Mouse (Mus musculus) olfactory bulb, adult 2 months (tissue): ENCODE data around the gene Gda. TPM values are rescaled to one million over a fixed set of nuclear protein-coding genes. Genes with fewer than 3 reads are reported as not detected.

Source experiments
- H3K27ac ChIP-seq: fragments of 200-500 bp; 2 replicates; pipeline ENCODE4 v1.5.1; 2012; ENCODE audit warnings: low read depth, low read length; ENCODE audit not compliant: insufficient read depth
- H3K4me1 ChIP-seq: fragments of 200-500 bp; 2 replicates; pipeline ENCODE4 v1.6.1; 2012; ENCODE audit warnings: low read length; ENCODE audit not compliant: control insufficient read depth, insufficient read depth
- H3K4me3 ChIP-seq: fragments of 200-500 bp; 2 replicates; pipeline ENCODE4 v1.5.1; 2012; ENCODE audit warnings: mild to moderate bottlenecking, low read depth, low read length, moderate library complexity; ENCODE audit not compliant: insufficient read depth
- CTCF ChIP-seq: fragments of 200-500 bp; IDR thresholded peaks from 2 replicates; pipeline ENCODE4 v1.5.1; 2012; ENCODE audit warnings: low read depth, mild to moderate bottlenecking, low read length, moderate library complexity; ENCODE audit not compliant: insufficient read depth
- POLR2A ChIP-seq: fragments of 200-500 bp; IDR thresholded peaks from 2 replicates; pipeline ENCODE4 v1.6.1; 2012; ENCODE audit warnings: mild to moderate bottlenecking, low read depth, low read length, moderate library complexity; ENCODE audit not compliant: insufficient read depth
- WGBS: fragments of 180-500 bp; shearing (Covaris S2); methylation state at CpG from one replicate; pipeline ENCODE4 v1.1.7; 2018; 5-methylcytosine and 5-hydroxymethylcytosine counted together
- polyA plus RNA-seq: library from polyadenylated mRNA; stranded (reverse); fragments of >200 nt; gene quantifications from 2 replicates; pipeline ENCODE4 v1.2.4, GENCODE M21; 2012; ENCODE audit warnings: low replicate concordance; ENCODE audit not compliant: missing spikeins, insufficient read depth, insufficient read length

Gda gene
- polyA plus RNA-seq, 1 experiment = 178 TPM

DNA sequence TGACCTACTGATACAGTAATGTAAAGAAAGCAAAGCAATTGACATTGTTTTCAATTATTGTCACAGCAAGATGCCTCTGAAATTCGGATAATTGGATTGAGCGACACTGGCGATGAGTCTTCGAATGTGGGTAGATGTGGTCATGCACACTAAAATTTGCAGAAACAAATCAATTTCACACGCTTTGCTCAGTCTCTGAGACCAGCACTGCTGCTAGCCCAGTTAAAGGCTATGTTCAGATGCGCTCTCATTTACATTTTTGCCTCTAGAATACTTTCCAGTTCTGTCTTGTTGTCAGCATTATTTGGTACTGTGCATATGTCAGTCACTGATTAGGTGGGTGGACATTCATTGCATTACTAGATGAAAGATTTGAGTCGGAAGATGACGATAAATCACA is 102.5 kb downstream of the Gda start:
- Histone ChIP-seq H3K4me1 (no peaks in the 10 kb centered on the region), H3K4me3 (no peak overlapping the region), H3K27ac (no peak overlapping the region)
- WGBS = 97% methylated on average over 8 of the region's 8 CpGs
- no peak for TF ChIP-seq POLR2A
- TF ChIP-seq CTCF = no peak

DNA sequence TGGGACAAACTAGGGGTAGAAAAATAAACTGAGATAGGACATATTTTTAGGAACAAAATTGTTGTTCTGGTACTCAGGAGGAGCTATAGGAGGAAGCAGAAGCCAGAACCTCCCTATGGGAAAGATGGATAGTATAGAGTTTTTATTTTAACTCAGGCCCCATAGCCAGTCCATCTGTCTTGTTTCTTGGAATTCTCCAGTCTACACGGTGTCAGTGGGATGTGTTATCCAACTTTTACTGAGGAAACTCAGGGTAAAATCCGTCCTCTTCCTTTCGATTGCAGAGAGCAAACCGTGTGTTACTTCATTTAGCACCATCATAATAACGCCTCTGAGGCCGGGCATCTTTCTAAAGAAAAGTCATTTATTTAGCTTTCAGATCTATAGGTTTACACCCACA is 104.1 kb downstream of the Gda start:
- Histone ChIP-seq H3K4me1 (no peaks in the 10 kb centered on the region), H3K4me3 (no peak overlapping the region), H3K27ac (no peak overlapping the region)
- TF ChIP-seq CTCF (no peak), POLR2A (no peak)
- WGBS = 83% methylated on average over 6 of the region's 6 CpGs

DNA sequence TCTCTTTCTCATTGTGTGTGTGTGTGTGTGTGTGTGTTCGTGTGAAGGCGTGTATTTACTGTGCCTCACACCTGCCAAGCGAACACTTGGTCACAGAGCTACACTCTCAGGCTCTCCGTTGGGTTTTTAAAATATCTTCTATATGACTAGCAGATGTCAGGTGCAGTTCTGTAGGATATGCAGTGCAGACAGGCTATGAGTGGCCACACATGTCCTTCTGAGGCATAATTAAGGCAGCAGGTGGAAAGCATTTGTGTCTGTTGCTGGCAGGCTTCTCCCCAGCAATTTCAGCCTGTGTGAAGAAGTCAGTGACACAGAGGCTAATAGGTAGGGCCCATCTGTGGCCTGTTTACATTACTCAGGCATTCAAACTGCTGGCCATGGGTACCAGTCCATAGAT is 104.7 kb downstream of the Gda start:
- WGBS = 85% methylated on average over 4 of the region's 4 CpGs
- no peak for TF ChIP-seq CTCF
- no peak for TF ChIP-seq POLR2A
- Histone ChIP-seq H3K27ac (no peak overlapping the region), H3K4me3 (no peak overlapping the region), H3K4me1 (no peaks in the 10 kb centered on the region)

DNA sequence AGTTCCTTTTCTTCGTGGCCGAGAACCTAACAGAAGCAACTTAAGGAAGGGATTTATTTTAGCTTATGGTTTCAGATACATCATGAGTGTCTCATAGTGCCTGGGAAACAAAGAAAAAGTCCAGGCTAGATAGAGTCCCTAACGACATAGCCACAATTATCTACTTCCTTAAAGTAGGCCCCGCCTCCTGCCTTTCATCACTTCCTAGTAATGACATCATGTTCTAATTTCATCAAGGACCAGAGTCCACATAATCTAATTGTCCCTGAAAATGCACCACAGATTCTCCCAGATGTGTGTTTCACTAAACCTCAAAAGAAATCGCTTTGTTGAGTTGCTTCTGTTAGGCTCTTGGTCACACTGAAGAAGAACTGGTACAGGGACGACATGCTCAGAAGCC is 115.5 kb downstream of the Gda start:
- 95% methylated on average over 6 of the region's 6 CpGs for WGBS
- TF ChIP-seq CTCF (no peak), POLR2A (no peak)
- H3K4me1 ChIP-seq = no peaks in the 10 kb centered on the region
- no peak overlapping the region for H3K4me3 ChIP-seq
- no peak overlapping the region for H3K27ac ChIP-seq

DNA sequence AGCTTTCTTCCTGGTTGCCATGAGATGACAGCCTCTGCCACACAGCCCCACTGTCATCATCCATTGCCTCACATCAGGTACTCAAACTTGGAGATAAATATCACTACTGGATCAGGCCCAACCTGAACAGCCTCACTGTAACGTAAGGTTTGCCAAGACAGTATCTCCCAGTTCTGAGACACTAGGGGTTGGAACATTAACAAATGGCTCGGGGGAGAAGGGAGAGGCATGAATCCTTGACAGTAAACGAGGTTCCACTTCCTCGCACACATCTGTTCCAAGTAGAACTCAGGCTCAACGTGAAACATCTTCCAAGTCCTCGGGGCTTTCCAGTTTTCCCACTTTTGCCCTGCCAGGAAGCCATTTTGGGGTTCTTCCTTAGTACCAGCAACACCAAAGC is 123.6 kb downstream of the Gda start:
- no peak overlapping the region for H3K4me3 ChIP-seq
- no peak for TF ChIP-seq CTCF
- TF ChIP-seq POLR2A = no peak

DNA sequence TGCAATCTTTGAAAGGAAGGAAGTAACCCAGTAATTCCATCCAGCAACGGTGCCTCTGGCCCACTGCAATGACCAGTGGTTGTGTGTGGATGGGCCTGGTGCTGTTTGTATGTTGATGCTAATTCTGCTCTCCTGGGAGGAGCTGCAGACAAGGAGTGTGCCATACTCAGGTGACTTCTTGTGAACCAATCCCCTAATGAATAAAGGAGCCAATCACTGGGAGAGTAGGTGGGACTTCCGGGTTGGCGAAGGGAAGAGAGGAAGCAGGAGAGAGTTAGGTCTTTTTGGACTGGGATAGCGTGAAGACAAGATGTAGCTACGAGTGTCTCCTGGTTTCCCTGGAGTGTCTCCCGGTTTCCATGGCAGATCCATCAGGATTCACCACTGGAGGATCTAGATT is 126.6 kb downstream of the Gda start:
- TF ChIP-seq POLR2A = no peak
- no peak for TF ChIP-seq CTCF
- no peak overlapping the region for H3K4me3 ChIP-seq
- H3K4me1 ChIP-seq = no peaks in the 10 kb centered on the region
- H3K27ac ChIP-seq = no peak overlapping the region
- 93% methylated on average over 6 of the region's 6 CpGs for WGBS

More for the DNA sequence above, 123.6 kb downstream of the Gda start:
- no peaks in the 10 kb centered on the region for H3K4me1 ChIP-seq
- 85% methylated on average over 6 of the region's 6 CpGs for WGBS
- no peak overlapping the region for H3K27ac ChIP-seq

Other genes with a start within 250 kb of the Gda start
- gene Zfand5, start 201.2 kb downstream of the Gda start, polyA plus RNA-seq = 217 and 252 TPM in 2 replicates
- not detected in 2 replicates for gene 1110059E24Rik, start 179.5 kb upstream of the Gda start, polyA plus RNA-seq
- not detected in 2 replicates for gene Abhd17b, start 179.7 kb upstream of the Gda start, polyA plus RNA-seq